Mouse (Mus musculus) heart, adult 2 months (tissue): ENCODE measurements around the gene Rnaseh1. TPM values are rescaled to one million over a fixed set of nuclear protein-coding genes. Genes with fewer than 3 reads are reported as not detected.
A peak's percentile ranks its signal among the peaks of the same experiment; 100 is the strongest.

Experiments
- DNase-seq, 2 experiments: peaks; one replicate each; pipeline ENCODE4 v3.0.0; 2021
- H3K27ac ChIP-seq: fragments of 200-600 bp; 2 replicates; pipeline ENCODE4 v1.8.1; 2022
- H3K27me3 ChIP-seq: fragments of 200-500 bp; 2 replicates; pipeline ENCODE4 v1.6.1; 2012; ENCODE audit warnings: mild to moderate bottlenecking, low read length, inconsistent platforms, mixed read lengths; ENCODE audit not compliant: control insufficient read depth, insufficient read depth
- H3K36me3 ChIP-seq: fragments of 200-500 bp; 2 replicates; pipeline ENCODE4 v1.6.1; 2012; ENCODE audit warnings: low read length, inconsistent platforms; ENCODE audit not compliant: control insufficient read depth, insufficient read depth
- H3K4me1 ChIP-seq: fragments of 200-500 bp; 2 replicates; pipeline ENCODE4 v1.6.1; 2011; ENCODE audit warnings: low read length; ENCODE audit not compliant: control insufficient read depth, insufficient read depth
- H3K4me3 ChIP-seq: fragments of 200-600 bp; 2 replicates; pipeline ENCODE4 v1.8.1; 2022
- H3K79me2 ChIP-seq: fragments of 200-500 bp; replicated peaks from 2 replicates; pipeline ENCODE4 v1.6.1; 2012; ENCODE audit warnings: mild to moderate bottlenecking, inconsistent platforms, low read length, moderate library complexity, mixed read lengths; ENCODE audit not compliant: control insufficient read depth, insufficient read depth
- H3K9ac ChIP-seq: fragments of 200-500 bp; 2 replicates; pipeline ENCODE4 v1.6.1; 2012; ENCODE audit warnings: low read depth, mild to moderate bottlenecking, control low read depth, inconsistent platforms, low read length, mixed read lengths
- CTCF ChIP-seq: fragments of 200-600 bp; IDR thresholded peaks from 2 replicates; pipeline ENCODE4 v1.8.1; 2022; ENCODE audit warnings: antibody characterized with exemption, mild to moderate bottlenecking, moderate library complexity
- EP300 ChIP-seq: fragments of 200-500 bp; IDR thresholded peaks from 2 replicates; pipeline ENCODE4 v1.6.1; 2011; ENCODE audit warnings: low read depth, low read length, control low read depth; ENCODE audit not compliant: insufficient read depth
- POLR2A ChIP-seq: fragments of 200-500 bp; IDR thresholded peaks from 2 replicates; pipeline ENCODE4 v1.6.1; 2011; ENCODE audit warnings: mild to moderate bottlenecking, low read depth, low read length, control low read depth; ENCODE audit not compliant: insufficient read depth
- WGBS: fragments of 180-500 bp; shearing (Covaris S2); methylation state at CpG from one replicate; pipeline ENCODE4 v1.1.7; 2018; 5-methylcytosine and 5-hydroxymethylcytosine counted together
- intact Hi-C: fragments of 180-260 bp; cut with DNase I; formaldehyde crosslinking; loops from one replicate; pipeline ENCODE4 v1.15.1; 2025
- microRNA-seq, 2 experiments: library from miRNA; unstranded; fragments of <30 nt; microRNA quantifications; one replicate each; pipeline ENCODE4 v1.2.0; 2021
- polyA plus RNA-seq: library from polyadenylated mRNA; depleted of rRNA; stranded (reverse); fragments of >200 nt; gene quantifications from 2 replicates; pipeline ENCODE4 v1.2.3, GENCODE M21; 2012; rRNA removed
- total RNA-seq, 2 experiments: library from RNA; stranded (reverse); gene quantifications; 2 replicates each; pipeline ENCODE4 v1.2.3; 2021

Rnaseh1 gene
- total and polyA plus RNA-seq, 3 experiments: 6.9 to 8.4 (median 7.0) TPM

DNA sequence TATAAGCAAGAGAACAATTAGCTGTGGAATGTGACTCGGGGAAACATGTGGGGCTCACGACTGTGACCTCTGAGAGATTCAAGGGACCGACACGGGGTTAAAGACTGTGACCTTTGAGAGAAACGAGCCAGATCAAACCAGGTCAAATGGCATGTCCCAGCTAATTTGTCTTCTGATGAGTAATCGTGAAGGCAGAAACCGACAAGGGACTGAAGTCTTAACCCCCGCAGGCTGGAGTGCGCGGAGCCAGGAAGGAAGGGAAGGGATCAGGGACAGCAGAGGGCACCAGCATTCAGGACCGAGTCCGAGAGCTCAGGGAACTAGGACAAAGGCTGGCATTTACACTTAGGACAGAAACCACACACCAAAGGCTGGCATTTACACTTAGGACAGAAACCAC is 55.0 kb downstream of the Rnaseh1 start:
- no peak for DNase-seq
- intact Hi-C loops: loop anchor here (5.0 to 10.0 kb wide), 2 partner anchors 128 to 430 kb away; no protein-coding TSS in a partner anchor
- WGBS: 52% methylated on average over 12 of the region's 12 CpGs
- no peaks in the 10 kb centered on the region; the same call in 1 of the 2 replicates for H3K4me1 ChIP-seq
- no peak overlapping the region for H3K9ac ChIP-seq
- H3K4me3 ChIP-seq: no peak overlapping the region
- H3K27me3 ChIP-seq: no peaks in the 10 kb centered on the region
- no peaks in the 10 kb centered on the region for H3K79me2 ChIP-seq
- TF ChIP-seq POLR2A (no peak), CTCF (peak; percentile 29)
- H3K27ac ChIP-seq: no peak overlapping the region
- no peaks in the 10 kb centered on the region for H3K36me3 ChIP-seq

DNA sequence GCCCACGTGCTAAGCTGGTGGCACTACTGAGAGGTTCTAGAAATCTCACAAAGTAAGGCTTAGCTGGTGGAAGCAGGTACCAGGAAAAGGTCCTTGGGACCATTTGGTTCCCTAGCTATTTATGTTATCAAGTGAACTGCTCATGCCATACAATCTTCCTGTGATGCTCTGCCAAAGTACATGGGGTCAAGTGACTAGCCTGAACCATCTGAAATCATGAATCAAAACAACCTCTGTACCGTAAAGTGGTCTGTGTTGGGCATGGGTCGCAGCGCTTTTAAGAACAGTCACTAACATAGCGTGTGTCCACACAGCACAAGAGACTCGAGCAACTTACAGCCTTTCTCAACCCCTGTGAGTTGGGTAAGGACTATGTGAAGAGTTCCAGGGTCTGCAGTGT is 55.8 kb downstream of the Rnaseh1 start:
- H3K4me3 ChIP-seq: no peak overlapping the region
- 89% methylated on average over 6 of the region's 6 CpGs for WGBS
- H3K27ac ChIP-seq: no peak overlapping the region
- H3K27me3 ChIP-seq: no peaks in the 10 kb centered on the region
- DNase-seq: no peak
- no peak overlapping the region for H3K9ac ChIP-seq
- no peak for TF ChIP-seq POLR2A
- no peak for TF ChIP-seq EP300
- no peak for TF ChIP-seq CTCF
- no peaks in the 10 kb centered on the region for H3K79me2 ChIP-seq
- H3K36me3 ChIP-seq: no peaks in the 10 kb centered on the region
- intact Hi-C loops: loop anchor here (10.0 kb wide), 1 partner anchor 430 kb away; no protein-coding TSS in a partner anchor
- H3K4me1 ChIP-seq: no peaks in the 10 kb centered on the region; the same call in 1 of the 2 replicates

DNA sequence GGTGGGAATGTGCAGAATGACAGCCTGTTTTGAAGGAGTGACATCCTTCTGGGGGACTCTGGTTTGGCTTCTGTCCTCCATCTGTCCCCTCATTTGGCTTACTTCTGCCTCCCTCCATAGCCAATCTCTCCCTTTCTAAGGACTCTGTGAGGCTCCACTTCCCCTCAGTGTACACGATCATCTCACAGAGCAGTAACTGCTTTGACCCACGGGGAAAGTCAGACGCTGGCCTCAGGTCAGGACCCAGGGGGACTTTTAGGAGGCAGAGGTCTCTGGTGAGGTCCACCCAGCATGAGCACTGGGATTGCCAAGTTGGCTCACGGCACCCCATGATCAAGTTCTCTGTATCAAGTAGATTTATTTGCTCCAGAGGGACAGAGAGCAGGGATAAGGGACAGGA is 58.8 kb downstream of the Rnaseh1 start:
- Histone ChIP-seq H3K27me3 (no peaks in the 10 kb centered on the region), H3K36me3 (no peaks in the 10 kb centered on the region), H3K4me1 (no peaks in the 10 kb centered on the region), H3K27ac (no peak overlapping the region), H3K9ac (no peak overlapping the region), H3K4me3 (no peak overlapping the region), H3K79me2 (no peaks in the 10 kb centered on the region)
- WGBS: 83% methylated on average over 4 of the region's 4 CpGs
- TF ChIP-seq CTCF (no peak), EP300 (no peak), POLR2A (no peak)
- no peak for DNase-seq
- intact Hi-C loops: loop anchor here (10.0 kb wide), 1 partner anchor 427 kb away; no protein-coding TSS in a partner anchor

Small RNA genes within 50 kb of the gene (microRNA-seq; reads per million reads assigned to microRNA genes)
- gene Mir6937: 0 reads per million in 2 experiments

Other genes starting within 250 kb of the Rnaseh1 start
- gene Dcdc2c, start 97.2 kb upstream of the Rnaseh1 start, total RNA-seq: under 1 TPM in 1 of 2 experiments, not detected in 1; 0.16 TPM
- gene Dcdc2c, start 97.2 kb upstream of the Rnaseh1 start, polyA plus RNA-seq: not detected in 2 replicates
- gene Allc, start 67.1 kb upstream of the Rnaseh1 start, total RNA-seq: not detected
- gene Allc, start 67.1 kb upstream of the Rnaseh1 start, polyA plus RNA-seq: 0.10 and 0.12 TPM in 2 replicates
- gene Colec11, start 26.2 kb upstream of the Rnaseh1 start, total RNA-seq: 10 to 100 TPM; 14.3 to 17.9 TPM
- gene Colec11, start 26.2 kb upstream of the Rnaseh1 start, polyA plus RNA-seq: 15.2 and 18.3 TPM in 2 replicates
- 100 to 1,000 TPM; 228 to 303 TPM for gene Rps7, start 13.6 kb upstream of the Rnaseh1 start, total RNA-seq
- 176 and 182 TPM in 2 replicates for gene Rps7, start 13.6 kb upstream of the Rnaseh1 start, polyA plus RNA-seq
- gene Adi1, start 25.6 kb downstream of the Rnaseh1 start, total RNA-seq: 10 to 100 TPM; 51.5 to 52.0 TPM
- gene Adi1, start 25.6 kb downstream of the Rnaseh1 start, polyA plus RNA-seq: 27.8 and 45.7 TPM in 2 replicates
- gene Trappc12, start 100.9 kb downstream of the Rnaseh1 start, total RNA-seq: 10 to 100 TPM; 19.7 to 21.3 TPM
- 20.9 and 26.9 TPM in 2 replicates for gene Trappc12, start 100.9 kb downstream of the Rnaseh1 start, polyA plus RNA-seq
- 1 to 10 TPM; 8.6 to 8.7 TPM for gene Eipr1, start 102.2 kb downstream of the Rnaseh1 start, total RNA-seq
- gene Eipr1, start 102.2 kb downstream of the Rnaseh1 start, polyA plus RNA-seq: 13.5 and 21.8 TPM in 2 replicates